Comparison of ENCODE assay signal across 22 mouse cellular contexts in genomic region chr5:112509916-112510315, GRCm38 (mm10).
DNase-seq lines count a peak whose midpoint lies in the region; ATAC-seq and TF ChIP-seq lines count a peak whose summit lies in the region.
"Had no signal": no experiment of that assay in that cellular context is flagged by ENCODE, and none has a peak within 500 bp of the region (broad histone marks: within the 10 kb centered on the region; RNA-seq: fewer than 3 reads in every experiment).

No protein-coding gene starts in this region.

- no peak for TF ChIP-seq CTCF in forebrain, postnatal 0 days (IDR thresholded peaks at IDR 0.05; ENCODE audit: low read depth)
- TF ChIP-seq CTCF in left cerebral cortex, adult 2 months (IDR thresholded peaks at IDR 0.05), result no peak

- no peak overlapping the region for H3K9ac ChIP-seq in forebrain, postnatal 0 days
- no peak overlapping the region for H3K9ac ChIP-seq in midbrain, embryonic 15.5 days
- H3K9ac ChIP-seq: embryonic facial prominence, embryonic 15.5 days; forebrain, embryonic 13.5 days; heart, embryonic 15.5 days; hindbrain, embryonic 15.5 days had no signal

- H3K27ac ChIP-seq in forebrain, postnatal 0 days (ENCODE audit: low read depth, low read length), result peak overlapping the region; percentile 16; the same call in 1 of the 2 replicates
- H3K27ac ChIP-seq in forebrain, embryonic 10.5 days, result no peak overlapping the region
- H3K27ac ChIP-seq in left cerebral cortex, adult 2 months, result peak overlapping the region; percentile 73
- no peak overlapping the region for H3K27ac ChIP-seq in midbrain, embryonic 15.5 days
- H3K27ac ChIP-seq: embryonic facial prominence, embryonic 15.5 days; forebrain, embryonic 13.5 days; heart, adult 2 months; heart, embryonic 15.5 days; hindbrain, embryonic 15.5 days had no signal

- no peak for DNase-seq in forebrain, postnatal 0 days
- DNase-seq in forebrain, embryonic 10.5 days (ENCODE audit: extremely low spot score, low spot score), result no peak
- DNase-seq in left cerebral cortex, adult 2 months (ENCODE audit: extremely low spot score in 1 of 2, low spot score in 2 of 2), result no peak
- no peak for DNase-seq in left cerebral cortex, adult 8-10 months (ENCODE audit: low spot score in 2 of 2)
- DNase-seq in ZHBTc4 (ENCODE audit: low read depth, low spot score), result peak; percentile 90
- no peak for DNase-seq in adipocyte (ENCODE audit: low spot score)
- DNase-seq: adrenal gland, adult 8-10 months; adrenal gland, postnatal 36 days; cerebellum, adult 2 months; embryo, embryonic 11 days; gastrocnemius, postnatal 10 days; heart, adult 2 months; heart, postnatal 14 days; kidney, adult 11 months had no signal

- no peaks in the 10 kb centered on the region for H3K27me3 ChIP-seq in forebrain, postnatal 0 days (ENCODE audit: insufficient read depth, low read length)
- H3K27me3 ChIP-seq in forebrain, embryonic 10.5 days (ENCODE audit: poor library complexity, severe bottlenecking), result peaks cover 11% of the 10 kb centered on the region; the same call in 1 of the 2 replicates
- no peaks in the 10 kb centered on the region; the same call in 1 of the 2 replicates for H3K27me3 ChIP-seq in midbrain, embryonic 15.5 days (replicated peaks)
- H3K27me3 ChIP-seq: CH12.LX; embryonic facial prominence, embryonic 15.5 days; forebrain, embryonic 13.5 days; hindbrain, embryonic 15.5 days had no signal

- no peak overlapping the region for H3K4me3 ChIP-seq in forebrain, postnatal 0 days (ENCODE audit: low read depth, low read length)
- no peak overlapping the region for H3K4me3 ChIP-seq in forebrain, embryonic 10.5 days
- H3K4me3 ChIP-seq in left cerebral cortex, adult 2 months, result no peak overlapping the region
- H3K4me3 ChIP-seq in midbrain, embryonic 15.5 days, result no peak overlapping the region
- H3K4me3 ChIP-seq: embryonic facial prominence, embryonic 15.5 days; erythroblast, embryonic 14.5 days; forebrain, embryonic 13.5 days; heart, adult 2 months; heart, embryonic 15.5 days; hindbrain, embryonic 15.5 days had no signal

- 74% methylated on average over 5 of the region's 5 CpGs for WGBS in forebrain, postnatal 0 days
- 74% methylated on average over 5 of the region's 5 CpGs for WGBS in forebrain, embryonic 10.5 days
- WGBS in midbrain, embryonic 15.5 days, result 76% methylated on average over 5 of the region's 5 CpGs

- ATAC-seq in forebrain, postnatal 0 days, result no peak
- no peak for ATAC-seq in midbrain, embryonic 15.5 days (replicated peaks)
- ATAC-seq: forebrain, embryonic 13.5 days had no signal

- intact Hi-C loops in left cerebral cortex, adult 2 months (cut with DNase I), result no loop called here

- no peak overlapping the region for H3K4me2 ChIP-seq in forebrain, postnatal 0 days (ENCODE audit: low read depth)
- H3K4me2 ChIP-seq in midbrain, embryonic 15.5 days, result no peak overlapping the region
- H3K4me2 ChIP-seq: embryonic facial prominence, embryonic 15.5 days; forebrain, embryonic 13.5 days; heart, embryonic 11.5 days; heart, embryonic 15.5 days; hindbrain, embryonic 15.5 days had no signal

- H3K36me3 ChIP-seq in forebrain, postnatal 0 days (ENCODE audit: insufficient read depth), result no peaks in the 10 kb centered on the region; the same call in 1 of the 2 replicates
- no peaks in the 10 kb centered on the region for H3K36me3 ChIP-seq in forebrain, embryonic 10.5 days (replicated peaks)
- H3K36me3 ChIP-seq in midbrain, embryonic 15.5 days (replicated peaks), result no peaks in the 10 kb centered on the region
- H3K36me3 ChIP-seq: embryonic facial prominence, embryonic 15.5 days; heart, embryonic 15.5 days; hindbrain, embryonic 15.5 days had no signal

- peaks cover 22% of the 10 kb centered on the region for H3K4me1 ChIP-seq in forebrain, postnatal 0 days (ENCODE audit: insufficient read depth)
- peaks cover 18% of the 10 kb centered on the region for H3K4me1 ChIP-seq in forebrain, embryonic 10.5 days
- H3K4me1 ChIP-seq in midbrain, embryonic 15.5 days, result peaks cover 31% of the 10 kb centered on the region
- H3K4me1 ChIP-seq: embryonic facial prominence, embryonic 15.5 days; heart, embryonic 15.5 days had no signal

- no peaks in the 10 kb centered on the region for H3K9me3 ChIP-seq in forebrain, postnatal 0 days (ENCODE audit: low read length)
- H3K9me3 ChIP-seq in forebrain, embryonic 10.5 days, result peaks cover 7% of the 10 kb centered on the region
- H3K9me3 ChIP-seq in midbrain, embryonic 15.5 days, result no peaks in the 10 kb centered on the region
- H3K9me3 ChIP-seq: heart, embryonic 15.5 days; hindbrain, embryonic 15.5 days had no signal

Comparison
In these comparisons a context has a peak if more than half of its experiments do, and no peak if none do; other contexts are left out.
1. H3K27ac ChIP-seq: peak in forebrain, postnatal 0 days (single experiment) and left cerebral cortex, adult 2 months (single experiment); none in forebrain, embryonic 10.5 days (single experiment) and midbrain, embryonic 15.5 days (single experiment).